Mouse (Mus musculus): ENCODE measurements at regions not wholly inside any gene's neighbourhood (a gene's known extent, or its start where the extent isn't known, plus 50 kb on each side); places are given as distances from the start of the nearest gene placed in this dataset.

DNA sequence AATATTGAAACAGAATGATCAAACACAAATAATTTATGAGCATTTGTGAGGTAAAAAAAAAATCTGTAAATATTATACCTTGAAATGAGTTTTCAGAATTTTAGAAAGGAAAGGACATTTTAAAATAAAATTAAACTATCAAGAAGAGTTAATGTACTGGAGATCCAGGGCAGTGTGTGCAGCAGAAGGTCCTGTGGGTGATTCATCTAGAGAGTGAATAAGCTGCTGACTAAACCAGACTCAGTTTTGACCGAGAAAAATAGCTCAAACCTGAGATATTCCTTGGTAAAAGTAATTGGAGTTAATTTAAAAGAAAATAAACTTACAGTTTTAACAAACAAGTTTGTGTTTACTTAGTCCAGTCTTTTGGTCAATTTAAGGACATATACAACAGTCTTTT lies 1118.6 kb upstream of the Celf2 start:
- ATAC-seq (ENCODE audit: low FRiP score, low read depth): no peak
- no peaks in the 10 kb centered on the region for H3K36me3 ChIP-seq
- 76% methylated on average over 1 of the region's 1 CpGs for WGBS

DNA sequence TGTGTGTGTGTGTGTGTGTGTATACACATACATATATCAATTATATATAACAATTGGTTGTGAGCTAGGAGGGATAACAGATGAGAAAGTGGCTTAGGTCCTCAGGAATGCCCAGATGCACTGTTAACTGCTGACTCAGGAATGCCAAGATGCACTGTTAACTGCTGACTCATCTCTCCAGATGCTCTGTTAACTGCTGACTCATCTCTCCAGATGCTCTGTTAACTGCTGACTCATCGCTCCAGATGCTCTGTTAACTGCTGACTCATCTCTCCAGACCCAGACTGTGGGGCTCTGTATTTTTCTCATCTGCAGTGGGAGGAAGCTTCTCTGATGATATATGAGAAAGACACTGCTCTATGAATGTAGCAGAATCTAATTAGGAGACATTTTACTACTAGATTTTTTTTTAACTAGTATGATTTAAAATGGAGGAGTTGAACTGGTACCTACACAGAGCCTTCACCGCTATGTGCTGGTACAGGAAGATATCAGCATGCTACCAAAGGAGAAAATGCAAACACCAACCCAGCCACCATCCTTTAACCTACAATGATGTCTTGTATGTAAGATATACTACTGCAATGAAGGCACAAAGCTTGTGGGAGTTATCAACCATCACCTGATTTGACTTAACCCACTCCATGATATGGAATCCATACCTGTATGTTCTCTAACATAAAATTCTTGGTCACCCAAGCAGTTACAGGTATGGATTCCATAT lies 1119.3 kb upstream of the Celf2 start:
- Histone ChIP-seq H3K4me3 (no peak overlapping the region), H3K27me3 (no peaks in the 10 kb centered on the region), H3K27ac (replicated peaks) (no peak overlapping the region), H3K36me3 (no peaks in the 10 kb centered on the region), H3K9ac (replicated peaks) (no peak overlapping the region), H3K9me3 (no peaks in the 10 kb centered on the region), H3K4me1 (no peaks in the 10 kb centered on the region), H3K4me2 (replicated peaks) (no peak overlapping the region)
- no peak for ATAC-seq (ENCODE audit: low FRiP score, low read depth)
- 96% methylated on average over 2 of the region's 2 CpGs for whole genome bisulfite sequencing

More for the DNA sequence above, 1118.6 kb upstream of the Celf2 start:
- Histone ChIP-seq H3K4me3 (no peak overlapping the region), H3K4me1 (no peaks in the 10 kb centered on the region), H3K9ac (replicated peaks) (no peak overlapping the region), H3K9me3 (no peaks in the 10 kb centered on the region), H3K27me3 (no peaks in the 10 kb centered on the region), H3K4me2 (replicated peaks) (no peak overlapping the region), H3K27ac (replicated peaks) (no peak overlapping the region)

DNA sequence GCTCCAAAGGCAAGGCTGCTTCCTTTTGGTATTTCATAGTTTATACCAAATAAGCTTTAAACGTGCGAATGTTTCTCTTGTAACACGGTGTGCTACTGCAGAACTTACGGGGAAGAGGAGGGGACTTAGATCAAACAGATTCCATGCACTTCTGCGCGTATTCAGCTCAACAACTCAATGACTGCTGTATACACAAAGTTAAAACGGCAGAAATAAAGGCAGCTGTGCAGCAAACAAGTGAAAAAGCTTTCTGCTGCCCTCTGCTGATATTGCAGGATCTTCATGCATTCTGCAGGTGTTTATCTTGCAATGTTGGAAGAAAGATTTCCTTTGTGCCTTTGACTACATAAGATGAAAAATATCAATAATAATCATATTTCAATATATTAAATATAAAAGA lies 1128.7 kb upstream of the Celf2 start:
- Histone ChIP-seq H3K4me1 (no peaks in the 10 kb centered on the region), H3K9ac (replicated peaks) (no peak overlapping the region), H3K4me2 (replicated peaks) (no peak overlapping the region), H3K27me3 (no peaks in the 10 kb centered on the region), H3K36me3 (no peaks in the 10 kb centered on the region), H3K9me3 (no peaks in the 10 kb centered on the region), H3K27ac (replicated peaks) (no peak overlapping the region), H3K4me3 (no peak overlapping the region)
- 47% methylated on average over 7 of the region's 7 CpGs for WGBS
- no peak for ATAC-seq (ENCODE audit: low FRiP score, low read depth)

DNA sequence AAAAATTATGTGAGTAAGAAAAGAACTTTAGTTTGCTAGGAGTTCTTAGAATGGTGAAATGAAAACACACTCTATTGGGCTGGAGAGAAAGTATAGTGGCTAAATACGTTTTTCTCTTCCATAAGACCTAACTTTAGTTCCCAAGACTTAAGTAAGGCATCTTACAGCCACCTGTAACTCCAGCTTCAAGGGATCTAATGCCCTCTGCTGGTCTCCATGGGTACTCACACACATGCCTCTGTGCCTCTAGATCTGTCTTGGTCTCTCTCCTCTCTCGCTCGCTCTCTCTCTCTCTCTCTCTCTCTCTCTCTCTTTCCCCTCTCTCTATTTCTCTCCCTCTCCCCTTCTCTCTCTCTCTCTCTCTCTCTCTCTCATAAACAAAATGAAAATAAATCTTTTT lies 1129.9 kb upstream of the Celf2 start:
- Histone ChIP-seq H3K4me2 (replicated peaks) (no peak overlapping the region), H3K36me3 (no peaks in the 10 kb centered on the region), H3K27ac (replicated peaks) (no peak overlapping the region), H3K9me3 (no peaks in the 10 kb centered on the region), H3K4me1 (no peaks in the 10 kb centered on the region), H3K4me3 (no peak overlapping the region), H3K9ac (replicated peaks) (no peak overlapping the region), H3K27me3 (no peaks in the 10 kb centered on the region)
- no peak for ATAC-seq (ENCODE audit: low FRiP score, low read depth)
- 55% methylated on average over 3 of the region's 3 CpGs for WGBS

DNA sequence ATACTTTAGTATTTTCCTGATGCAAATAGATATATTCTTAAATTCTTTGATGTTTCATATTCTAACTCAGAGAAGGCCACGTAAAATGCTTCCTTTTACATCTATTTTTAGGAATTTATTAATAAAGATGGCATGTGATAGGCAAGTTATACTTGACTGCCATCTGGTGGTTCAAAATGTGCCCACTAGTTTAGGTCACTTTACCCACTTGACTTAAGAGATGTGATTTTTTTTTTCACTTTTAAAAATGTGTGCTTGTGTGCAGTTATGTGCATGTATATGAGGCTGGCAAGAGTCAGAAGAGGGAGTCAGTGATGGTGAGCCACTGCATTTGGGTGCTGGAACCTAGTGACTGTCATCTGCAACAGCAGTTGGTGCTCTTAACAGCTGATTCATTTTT lies 1136.1 kb upstream of the Celf2 start:
- 50% methylated on average over 1 of the region's 1 CpGs for WGBS
- H3K9ac ChIP-seq (replicated peaks): no peak overlapping the region
- no peaks in the 10 kb centered on the region for H3K4me1 ChIP-seq
- ATAC-seq (ENCODE audit: low FRiP score, low read depth): no peak
- no peak overlapping the region for H3K4me2 ChIP-seq (replicated peaks)
- H3K4me3 ChIP-seq: no peak overlapping the region
- H3K9me3 ChIP-seq: no peaks in the 10 kb centered on the region
- H3K36me3 ChIP-seq: no peaks in the 10 kb centered on the region
- no peaks in the 10 kb centered on the region for H3K27me3 ChIP-seq
- H3K27ac ChIP-seq (replicated peaks): no peak overlapping the region

DNA sequence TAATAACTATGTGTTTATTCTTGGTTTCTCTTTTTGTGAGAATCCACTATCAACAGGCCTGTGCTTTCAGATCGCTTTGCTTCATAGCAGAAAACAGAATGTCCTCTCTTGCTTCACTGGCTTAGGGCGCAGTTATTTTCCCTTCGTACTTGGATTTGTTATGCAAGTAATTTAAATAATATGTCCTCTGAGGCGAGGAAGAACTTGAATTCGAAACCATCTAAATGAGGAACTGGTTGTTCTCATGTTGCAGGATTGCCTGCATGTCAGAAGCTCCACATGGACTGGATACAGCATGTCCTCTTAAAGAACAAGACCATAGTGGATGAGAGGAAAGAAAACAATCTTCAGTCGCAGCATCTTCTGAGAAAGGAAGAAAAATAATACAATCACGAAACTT lies 1151.2 kb upstream of the Celf2 start:
- no peak overlapping the region for H3K9ac ChIP-seq (replicated peaks)
- WGBS: 87% methylated on average over 7 of the region's 7 CpGs
- no peak overlapping the region for H3K4me2 ChIP-seq (replicated peaks)
- no peaks in the 10 kb centered on the region for H3K9me3 ChIP-seq
- H3K4me1 ChIP-seq: no peaks in the 10 kb centered on the region
- no peaks in the 10 kb centered on the region for H3K27me3 ChIP-seq
- no peaks in the 10 kb centered on the region for H3K36me3 ChIP-seq
- no peak overlapping the region for H3K27ac ChIP-seq (replicated peaks)
- no peak overlapping the region for H3K4me3 ChIP-seq
- ATAC-seq (ENCODE audit: low FRiP score, low read depth): no peak

DNA sequence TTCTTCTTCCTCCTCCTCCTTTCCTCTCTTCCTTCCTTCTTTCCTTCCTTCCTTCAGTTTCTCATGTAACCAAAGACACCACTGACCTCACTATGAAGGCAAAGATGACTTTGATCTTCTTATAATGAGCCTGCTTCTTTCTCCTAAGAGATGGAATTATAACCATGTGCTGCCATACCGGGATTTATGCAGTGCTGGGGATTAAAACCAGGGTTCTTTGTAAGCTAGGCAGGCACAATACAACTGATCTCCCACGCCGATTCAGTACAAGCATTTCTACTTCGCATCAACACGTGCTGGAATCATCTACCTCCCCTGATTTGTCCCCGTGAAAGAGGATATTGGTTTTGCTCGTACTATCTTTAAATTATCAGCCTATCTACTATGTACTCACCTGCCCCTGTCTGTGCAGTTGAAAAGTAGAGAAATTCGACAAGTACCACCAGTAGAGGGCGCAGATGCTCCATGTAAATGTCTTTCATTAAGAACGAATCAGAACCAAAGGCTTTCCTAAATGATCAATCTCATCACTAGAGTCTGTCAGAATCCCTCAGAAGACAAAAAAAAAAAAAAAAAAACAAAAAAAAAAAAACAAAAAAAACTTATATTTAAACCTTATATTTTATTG lies 1164.5 kb upstream of the Celf2 start:
- Histone ChIP-seq H3K4me1 (no peaks in the 10 kb centered on the region), H3K36me3 (no peaks in the 10 kb centered on the region), H3K9ac (replicated peaks) (no peak overlapping the region), H3K4me3 (no peak overlapping the region), H3K4me2 (replicated peaks) (peak overlapping the region; percentile 21; the same call in 1 of the 2 replicates), H3K27ac (replicated peaks) (no peak overlapping the region), H3K9me3 (no peaks in the 10 kb centered on the region), H3K27me3 (no peaks in the 10 kb centered on the region)
- 12% methylated on average over 10 of the region's 10 CpGs for WGBS
- peak; percentile 50; the same call in 1 of the 2 replicates for ATAC-seq (ENCODE audit: low FRiP score, low read depth)

DNA sequence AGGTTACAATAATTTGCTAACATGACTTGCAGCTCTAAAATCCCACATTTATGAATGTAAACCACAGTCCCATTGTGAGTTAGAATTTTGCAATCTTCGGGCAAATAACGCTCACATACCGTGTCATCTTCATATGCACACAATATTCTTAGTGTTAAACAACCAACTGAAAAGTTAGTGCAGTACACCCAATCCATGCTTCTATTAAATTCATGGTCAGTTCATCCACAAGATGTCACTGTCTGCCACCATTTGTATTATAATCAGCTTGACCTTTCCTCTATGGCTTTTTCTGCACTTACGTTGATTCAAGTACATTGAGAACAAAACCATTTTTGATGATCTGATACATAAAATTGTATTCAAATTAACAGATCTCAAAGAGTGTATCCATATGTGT lies 1166.2 kb upstream of the Celf2 start:
- H3K27me3 ChIP-seq: no peaks in the 10 kb centered on the region
- H3K4me2 ChIP-seq (replicated peaks): no peak overlapping the region
- 68% methylated on average over 4 of the region's 4 CpGs for WGBS
- H3K9me3 ChIP-seq: no peaks in the 10 kb centered on the region
- no peak overlapping the region for H3K4me3 ChIP-seq
- no peak overlapping the region for H3K9ac ChIP-seq (replicated peaks)
- no peaks in the 10 kb centered on the region for H3K36me3 ChIP-seq
- no peak overlapping the region for H3K27ac ChIP-seq (replicated peaks)
- no peak for ATAC-seq (ENCODE audit: low FRiP score, low read depth)
- H3K4me1 ChIP-seq: no peaks in the 10 kb centered on the region

DNA sequence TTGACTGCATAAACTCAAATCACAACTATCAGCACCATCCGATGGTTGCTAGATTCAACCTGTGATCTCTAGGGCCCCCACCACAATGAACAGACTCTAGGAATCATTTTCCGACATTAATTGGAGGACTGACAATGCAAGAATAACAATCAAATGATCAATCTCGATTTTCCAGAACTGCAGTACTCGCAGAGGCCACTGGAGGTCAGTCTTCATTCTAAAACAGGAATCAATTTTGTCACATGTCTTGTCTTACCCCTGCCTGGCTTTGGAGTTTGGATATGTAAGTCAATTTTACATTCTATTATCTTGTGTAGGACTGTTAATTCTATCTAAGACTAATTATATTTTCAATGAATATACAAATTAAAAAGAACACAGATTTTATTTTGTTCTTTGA lies 1167.2 kb upstream of the Celf2 start:
- no peak overlapping the region for H3K4me2 ChIP-seq (replicated peaks)
- no peaks in the 10 kb centered on the region for H3K36me3 ChIP-seq
- ATAC-seq (ENCODE audit: low FRiP score, low read depth): no peak
- no peaks in the 10 kb centered on the region for H3K4me1 ChIP-seq
- H3K4me3 ChIP-seq: no peak overlapping the region
- H3K27me3 ChIP-seq: no peaks in the 10 kb centered on the region
- 22% methylated on average over 4 of the region's 4 CpGs for WGBS
- no peak overlapping the region for H3K27ac ChIP-seq (replicated peaks)
- no peak overlapping the region for H3K9ac ChIP-seq (replicated peaks)
- no peaks in the 10 kb centered on the region for H3K9me3 ChIP-seq

DNA sequence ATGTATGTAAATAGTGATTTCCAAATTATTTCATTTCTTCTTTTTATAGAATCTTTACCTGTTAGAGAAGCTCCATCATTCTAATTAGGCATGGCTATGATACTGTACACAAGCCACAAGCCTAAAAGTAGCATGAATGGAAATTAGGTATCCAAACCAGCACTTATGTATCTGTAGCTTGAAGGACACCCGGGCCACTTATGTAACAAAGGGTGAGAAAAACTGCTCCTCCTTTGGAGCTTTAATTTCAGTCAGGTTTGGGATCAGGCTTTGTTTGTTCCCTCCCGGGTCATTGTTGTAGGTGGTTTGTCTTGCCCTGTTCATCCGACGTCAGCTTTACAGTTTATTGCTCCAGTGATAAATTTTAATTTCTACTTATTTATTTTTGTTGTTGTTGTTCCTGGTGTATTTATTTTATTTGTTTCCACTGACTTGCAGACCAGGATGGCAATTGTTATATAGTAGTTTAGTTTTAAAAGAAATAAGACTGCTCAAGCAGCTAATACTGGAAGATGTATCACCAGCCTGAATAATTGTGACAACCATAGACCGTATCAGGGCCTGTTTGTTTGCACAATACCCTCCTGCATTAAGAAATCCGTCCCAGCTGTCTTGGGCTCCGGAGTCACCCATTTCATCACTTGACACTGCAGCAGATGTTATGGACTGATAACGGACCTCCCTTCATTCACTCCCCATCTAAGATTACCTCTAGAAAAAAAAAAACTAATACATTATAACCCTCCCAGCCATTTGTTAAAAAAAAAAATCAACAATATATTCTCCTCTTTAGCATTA lies 1181.7 kb upstream of the Celf2 start:
- WGBS: 39% methylated on average over 8 of the region's 8 CpGs
- ATAC-seq (ENCODE audit: low FRiP score, low read depth): peak; percentile 87

DNA sequence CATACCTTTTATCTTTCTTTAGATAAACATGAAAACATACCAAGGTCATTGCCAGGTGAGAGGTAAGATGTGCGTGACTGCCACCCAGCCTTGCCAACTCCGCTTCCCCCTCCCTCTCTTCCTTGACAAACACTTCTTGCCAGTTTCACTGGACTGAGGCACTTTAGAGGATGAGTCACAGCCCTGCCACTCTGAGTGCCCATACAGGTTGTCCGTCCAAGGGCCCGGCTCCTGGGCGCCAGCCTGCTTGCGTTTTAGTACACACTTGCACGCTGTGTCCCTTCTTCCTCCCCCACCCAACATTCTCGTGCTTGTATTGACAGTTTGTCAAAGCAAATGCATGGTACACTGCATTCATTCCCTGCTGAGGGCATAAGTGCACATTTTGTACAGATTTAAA lies 1151.7 kb upstream of the 4930412O13Rik start:
- Histone ChIP-seq H3K4me1 (no peaks in the 10 kb centered on the region), H3K27ac (replicated peaks) (no peak overlapping the region), H3K36me3 (no peaks in the 10 kb centered on the region), H3K27me3 (no peaks in the 10 kb centered on the region), H3K9ac (replicated peaks) (no peak overlapping the region), H3K9me3 (no peaks in the 10 kb centered on the region), H3K4me2 (replicated peaks) (no peak overlapping the region), H3K4me3 (no peak overlapping the region)
- no peak for ATAC-seq (ENCODE audit: low FRiP score, low read depth)
- 74% methylated on average over 8 of the region's 8 CpGs for WGBS

More for the DNA sequence above, 1181.7 kb upstream of the Celf2 start:
- H3K27ac ChIP-seq (replicated peaks): peak overlapping the region; percentile 54; the same call in 1 of the 2 replicates
- H3K9ac ChIP-seq (replicated peaks): no peak overlapping the region
- H3K27me3 ChIP-seq: no peaks in the 10 kb centered on the region
- H3K36me3 ChIP-seq: no peaks in the 10 kb centered on the region
- H3K4me3 ChIP-seq: no peak overlapping the region
- H3K4me1 ChIP-seq: no peaks in the 10 kb centered on the region; the same call in 1 of the 2 replicates
- no peak overlapping the region for H3K4me2 ChIP-seq (replicated peaks)
- no peaks in the 10 kb centered on the region for H3K9me3 ChIP-seq

DNA sequence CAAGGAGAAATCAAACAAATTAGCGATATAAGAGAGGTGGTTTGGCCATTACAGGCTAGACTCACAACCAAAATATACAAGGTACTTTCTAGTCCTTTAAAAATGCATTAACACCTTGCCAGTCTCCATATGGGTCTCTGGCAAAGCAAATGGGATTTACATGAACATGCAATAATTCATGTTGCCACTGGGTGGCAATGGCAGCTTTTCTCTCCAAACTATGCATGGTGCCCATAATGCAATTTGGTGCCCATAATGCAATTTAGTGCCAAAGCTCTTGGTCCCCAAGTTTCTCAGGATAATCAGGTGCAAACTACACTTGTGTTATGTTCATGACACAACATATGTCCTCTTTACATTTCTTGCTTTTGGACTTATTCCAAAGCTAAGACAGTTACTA lies 1126.9 kb upstream of the 4930412O13Rik start:
- ATAC-seq (ENCODE audit: low FRiP score, low read depth): 0 out of 2 replicates have a peak, but pooled peaks have one; percentile 38
- Histone ChIP-seq H3K4me2 (replicated peaks) (no peak overlapping the region), H3K27ac (replicated peaks) (no peak overlapping the region), H3K36me3 (no peaks in the 10 kb centered on the region), H3K9ac (replicated peaks) (no peak overlapping the region), H3K4me1 (no peaks in the 10 kb centered on the region), H3K27me3 (no peaks in the 10 kb centered on the region), H3K9me3 (no peaks in the 10 kb centered on the region), H3K4me3 (no peak overlapping the region)
- WGBS: 10% methylated on average over 1 of the region's 1 CpGs

All from midbrain, embryonic 12.5 days (tissue).